Mouse (Mus musculus) lung, postnatal 0 days (tissue): ENCODE measurements around the gene Krtap4-13.
"Not testable (repeated sequence)": the region's sequence is repeated elsewhere in the genome, so short reads cannot be mapped to it uniquely, and the experiment has no call there.

ENCODE experiments used
- CTCF ChIP-seq: IDR thresholded peaks from 2 replicates; pipeline ENCODE4 v1.5.1; 2016; ENCODE audit warnings: antibody characterized with exemption, mild to moderate bottlenecking
- EP300 ChIP-seq: IDR thresholded peaks from 2 replicates; pipeline ENCODE4 v1.6.1; 2016; ENCODE audit warnings: antibody characterized with exemption, mild to moderate bottlenecking, control low read depth

- TF ChIP-seq CTCF, EP300: not testable (repeated sequence)
These were observed 36.9 kb downstream of the Krtap4-13 start, which contains the start of gene Gm11595 for GRCm38 (mm10) chr11:99772813-99773212.
